Mouse (Mus musculus): ENCODE data around the gene Rasgef1b.

Rasgef1b gene

GRCm38 (mm10) chr5:99707261-99707660, 21.6 kb downstream of the Rasgef1b start:
- DNase-seq (ENCODE audit: low read depth, low spot score), result peak; percentile 69

- DNase-seq (ENCODE audit: low read depth, low spot score), result peak; percentile 6
These were observed 27.1 kb downstream of the Rasgef1b start for GRCm38 (mm10) chr5:99701811-99702210.

- DNase-seq (ENCODE audit: low read depth, low spot score), result no peak
These were observed 34.0 kb downstream of the Rasgef1b start for GRCm38 (mm10) chr5:99694712-99695360.

GRCm38 (mm10) chr5:99689909-99690308, 39.0 kb downstream of the Rasgef1b start:
- no peak for DNase-seq (ENCODE audit: low read depth, low spot score)

GRCm38 (mm10) chr5:99687894-99688293, 41.0 kb downstream of the Rasgef1b start:
- DNase-seq (ENCODE audit: low read depth, low spot score), result no peak

- no peak for DNase-seq (ENCODE audit: low read depth, low spot score)
These were observed 44.8 kb downstream of the Rasgef1b start for GRCm38 (mm10) chr5:99684023-99684422.

GRCm38 (mm10) chr5:99669971-99670571, 58.8 kb downstream of the Rasgef1b start:
- DNase-seq (ENCODE audit: low read depth, low spot score), result no peak

GRCm38 (mm10) chr5:99656024-99656423, 72.8 kb downstream of the Rasgef1b start:
- DNase-seq (ENCODE audit: low read depth, low spot score), result no peak

- no peak for DNase-seq (ENCODE audit: low read depth, low spot score)
These were observed 75.9 kb downstream of the Rasgef1b start for GRCm38 (mm10) chr5:99652931-99653330.

- DNase-seq (ENCODE audit: low read depth, low spot score), result no peak
These were observed 87.5 kb downstream of the Rasgef1b start for GRCm38 (mm10) chr5:99641407-99641806.

GRCm38 (mm10) chr5:99636575-99636974, 92.3 kb downstream of the Rasgef1b start:
- no peak for DNase-seq (ENCODE audit: low read depth, low spot score)

GRCm38 (mm10) chr5:99634010-99634541, 94.8 kb downstream of the Rasgef1b start:
- DNase-seq (ENCODE audit: low read depth, low spot score), result no peak

- DNase-seq (ENCODE audit: low read depth, low spot score), result no peak
These were observed 95.3 kb downstream of the Rasgef1b start for GRCm38 (mm10) chr5:99633548-99633947.

GRCm38 (mm10) chr5:99632649-99633310, 96.1 kb downstream of the Rasgef1b start:
- DNase-seq (ENCODE audit: low read depth, low spot score), result no peak

- no peak for DNase-seq (ENCODE audit: low read depth, low spot score)
These were observed 98.8 kb downstream of the Rasgef1b start for GRCm38 (mm10) chr5:99630087-99630486.

GRCm38 (mm10) chr5:99625603-99626002, 103.3 kb downstream of the Rasgef1b start:
- DNase-seq (ENCODE audit: low read depth, low spot score), result no peak

GRCm38 (mm10) chr5:99620771-99621170, 108.1 kb downstream of the Rasgef1b start:
- no peak for DNase-seq (ENCODE audit: low read depth, low spot score)

GRCm38 (mm10) chr5:99617271-99617800, 111.5 kb downstream of the Rasgef1b start:
- no peak for DNase-seq (ENCODE audit: low read depth, low spot score)

GRCm38 (mm10) chr5:99613321-99614118, 115.3 kb downstream of the Rasgef1b start:
- peak; percentile 70 for DNase-seq (ENCODE audit: low read depth, low spot score)

- DNase-seq (ENCODE audit: low read depth, low spot score), result no peak
These were observed 121.3 kb downstream of the Rasgef1b start for GRCm38 (mm10) chr5:99607602-99608001.

GRCm38 (mm10) chr5:99606164-99606858, 122.6 kb downstream of the Rasgef1b start:
- DNase-seq (ENCODE audit: low read depth, low spot score), result no peak
